Mouse (Mus musculus): ENCODE results near the gene Zrsr1.

Gene Zrsr1

GRCm38 (mm10) chr11:22971835-22972709 is at the start of gene Zrsr1:
TSS of gene Zrsr1 (plus strand) at chr11:22972005.
- DNase-seq (ENCODE audit: low spot score): peak; percentile 82

GRCm38 (mm10) chr11:22922546-22922945 is 49.3 kb upstream of the Zrsr1 start:
- no peak for DNase-seq (ENCODE audit: low spot score)

GRCm38 (mm10) chr11:22923606-22924005 is 48.2 kb upstream of the Zrsr1 start:
- DNase-seq (ENCODE audit: low spot score): no peak

GRCm38 (mm10) chr11:22928586-22929169 is 43.1 kb upstream of the Zrsr1 start:
- peak; percentile 8 for DNase-seq (ENCODE audit: low spot score)

GRCm38 (mm10) chr11:22930129-22930528 is 41.7 kb upstream of the Zrsr1 start:
- no peak for DNase-seq (ENCODE audit: low spot score)

- DNase-seq (ENCODE audit: low spot score): no peak
Measured at GRCm38 (mm10) chr11:22931320-22931905, 40.4 kb upstream of the Zrsr1 start.

GRCm38 (mm10) chr11:22932167-22932566 is 39.6 kb upstream of the Zrsr1 start:
- no peak for DNase-seq (ENCODE audit: low spot score)

- DNase-seq (ENCODE audit: low spot score): peak; percentile 29
Measured at GRCm38 (mm10) chr11:22936446-22937125, 35.2 kb upstream of the Zrsr1 start.

- no peak for DNase-seq (ENCODE audit: low spot score)
Measured at GRCm38 (mm10) chr11:22937716-22938316, 34.0 kb upstream of the Zrsr1 start.

- no peak for DNase-seq (ENCODE audit: low spot score)
Measured at GRCm38 (mm10) chr11:22938983-22939382, 32.8 kb upstream of the Zrsr1 start.

- DNase-seq (ENCODE audit: low spot score): no peak
Measured at GRCm38 (mm10) chr11:22949101-22949500, 22.7 kb upstream of the Zrsr1 start.

GRCm38 (mm10) chr11:22950131-22950530 is 21.7 kb upstream of the Zrsr1 start:
- no peak for DNase-seq (ENCODE audit: low spot score)

- no peak for DNase-seq (ENCODE audit: low spot score)
Measured at GRCm38 (mm10) chr11:22952668-22953067, 19.1 kb upstream of the Zrsr1 start.

GRCm38 (mm10) chr11:22956346-22956745 is 15.5 kb upstream of the Zrsr1 start:
- DNase-seq (ENCODE audit: low spot score): no peak

- DNase-seq (ENCODE audit: low spot score): no peak
Measured at GRCm38 (mm10) chr11:22956830-22957229, 15.0 kb upstream of the Zrsr1 start.

GRCm38 (mm10) chr11:22957791-22958374 is 13.9 kb upstream of the Zrsr1 start:
- peak; percentile 28 for DNase-seq (ENCODE audit: low spot score)

GRCm38 (mm10) chr11:22962101-22962500 is 9.7 kb upstream of the Zrsr1 start:
- no peak for DNase-seq (ENCODE audit: low spot score)

GRCm38 (mm10) chr11:22964401-22964800 is 7.4 kb upstream of the Zrsr1 start:
- DNase-seq (ENCODE audit: low spot score): no peak

GRCm38 (mm10) chr11:22965503-22965902 is 6.3 kb upstream of the Zrsr1 start:
- DNase-seq (ENCODE audit: low spot score): peak; percentile 29

- DNase-seq (ENCODE audit: low spot score): no peak
Measured at GRCm38 (mm10) chr11:22969486-22969885, 2.3 kb upstream of the Zrsr1 start.

GRCm38 (mm10) chr11:22970546-22970945 is 1.3 kb upstream of the Zrsr1 start:
- no peak for DNase-seq (ENCODE audit: low spot score)

Data from T-cell, adult 2 months (primary cell).